ENCODE assay signal across 18 mouse cellular contexts in the genomic region with DNA sequence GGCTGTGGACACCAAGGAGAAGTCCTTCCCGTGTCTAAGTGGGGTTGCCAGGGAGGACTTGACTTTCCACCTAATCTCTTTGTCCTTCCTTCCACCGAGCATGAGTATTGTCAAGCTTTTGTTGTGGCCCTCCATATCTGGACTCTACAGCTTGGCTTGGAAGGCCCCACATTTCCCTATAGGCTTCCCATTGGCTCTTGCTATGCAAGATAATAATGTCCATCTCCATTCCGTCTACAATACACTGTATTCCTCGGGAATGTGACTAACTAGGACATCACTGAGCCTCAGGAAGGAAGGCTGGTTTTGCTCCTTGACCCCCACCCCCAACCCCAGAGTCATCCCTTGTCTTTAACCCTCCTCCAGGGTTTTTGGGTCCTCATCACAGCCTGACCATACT.
"Had no signal": no experiment of that assay in that cellular context is flagged by ENCODE, and none has a peak within 500 bp of the region (broad histone marks: within the 10 kb centered on the region; RNA-seq: fewer than 3 reads in every experiment).

No protein-coding gene starts in this region.

- H3K27me3 ChIP-seq: kidney, embryonic 15.5 days; liver, embryonic 15.5 days; midbrain, embryonic 12.5 days; midbrain, embryonic 15.5 days; neural tube, embryonic 12.5 days; neural tube, embryonic 15.5 days had no signal

- H3K27ac ChIP-seq: kidney, embryonic 15.5 days; left cerebral cortex, adult 2 months; liver, embryonic 15.5 days; macrophage; midbrain, embryonic 12.5 days; midbrain, embryonic 15.5 days; neural tube, embryonic 12.5 days; neural tube, embryonic 15.5 days; stomach, postnatal 0 days had no signal

- H3K9ac ChIP-seq: kidney, embryonic 15.5 days; liver, embryonic 15.5 days; lung, embryonic 14.5 days; midbrain, embryonic 12.5 days; midbrain, embryonic 15.5 days; neural tube, embryonic 12.5 days; neural tube, embryonic 15.5 days had no signal

- H3K4me1 ChIP-seq: liver, embryonic 15.5 days had no signal

- DNase-seq: kidney, postnatal 36 days; layer of hippocampus, postnatal 36 days; lung, embryonic 14.5 days; right cerebral cortex, adult 18-20 months; right cerebral cortex, postnatal 14 days; right cerebral cortex, postnatal 4 days; thymus, adult 2 months; thymus, postnatal 14 days; thymus, postnatal 4 days had no signal

- ATAC-seq: midbrain, embryonic 15.5 days had no signal

- H3K36me3 ChIP-seq: kidney, embryonic 15.5 days; liver, embryonic 15.5 days; midbrain, embryonic 12.5 days; midbrain, embryonic 15.5 days; neural tube, embryonic 12.5 days; neural tube, embryonic 15.5 days had no signal

- H3K4me3 ChIP-seq: kidney, embryonic 15.5 days; left cerebral cortex, adult 2 months; liver, embryonic 15.5 days; midbrain, embryonic 12.5 days; midbrain, embryonic 15.5 days; neural tube, embryonic 12.5 days; neural tube, embryonic 15.5 days had no signal

- H3K9me3 ChIP-seq: liver, embryonic 15.5 days; midbrain, embryonic 12.5 days; midbrain, embryonic 15.5 days; neural tube, embryonic 15.5 days had no signal

- H3K4me2 ChIP-seq: kidney, embryonic 15.5 days; liver, embryonic 15.5 days; lung, embryonic 14.5 days; midbrain, embryonic 12.5 days; midbrain, embryonic 15.5 days; neural tube, embryonic 12.5 days; neural tube, embryonic 15.5 days had no signal
